Mouse (Mus musculus) MEL (cell line): Measurements from ENCODE around the gene Tpbgl. TPM values are rescaled to one million over a fixed set of nuclear protein-coding genes. Genes with fewer than 3 reads are reported as not detected.

ENCODE experiments used
- DNase-seq: peaks from one replicate; pipeline ENCODE4 v3.0.0; 2011; ENCODE audit warnings: low read depth, low spot score
- H3K27ac ChIP-seq: 2 replicates; pipeline ENCODE4 v1.5.1; 2012; ENCODE audit warnings: low read depth, mild to moderate bottlenecking, control low read depth, low read length, moderate library complexity; ENCODE audit not compliant: control insufficient read depth
- H3K27me3 ChIP-seq, 2 experiments: fragments of 150-350 bp in 1 of 2; sonication (generic) in 1 of 2; 2 replicates each; pipeline ENCODE4 v1.6.1; 2012; ENCODE audit warnings: low read length in 2 of 2, mild to moderate bottlenecking in 2 of 2, improper control_type of control experiment in 1 of 2, moderate library complexity in 1 of 2; ENCODE audit not compliant: insufficient read depth in 2 of 2, control insufficient read depth in 1 of 2
- H3K36me3 ChIP-seq, 2 experiments: 2 replicates each; pipeline ENCODE4 v1.6.1; 2012 to 2014; ENCODE audit warnings: low read length in 2 of 2, improper control_type of control experiment in 1 of 2, inconsistent platforms in 1 of 2, mild to moderate bottlenecking in 1 of 2; ENCODE audit not compliant: insufficient read depth in 2 of 2, control insufficient read depth in 1 of 2
- H3K4me1 ChIP-seq, 2 experiments: fragments of 150-350 bp in 1 of 2; sonication (generic) in 1 of 2; 2 replicates each; pipeline ENCODE4 v1.6.1; 2012; ENCODE audit warnings: low read length in 2 of 2, improper control_type of control experiment in 1 of 2, mild to moderate bottlenecking in 1 of 2; ENCODE audit not compliant: insufficient read depth in 2 of 2, control insufficient read depth in 1 of 2
- H3K4me3 ChIP-seq, 2 experiments: fragments of 150-350 bp in 1 of 2; sonication (generic) in 1 of 2; 2 replicates each; pipeline ENCODE4 v1.5.1; 2012; ENCODE audit warnings: low read depth in 2 of 2, low read length in 2 of 2, mild to moderate bottlenecking in 2 of 2, moderate library complexity in 2 of 2, control low read depth in 1 of 2, improper control_type of control experiment in 1 of 2; ENCODE audit not compliant: control insufficient read depth in 1 of 2, insufficient read depth in 1 of 2
- H3K79me2 ChIP-seq: 2 replicates; pipeline ENCODE4 v1.6.1; 2012; ENCODE audit warnings: mild to moderate bottlenecking, low read length, moderate library complexity; ENCODE audit not compliant: control insufficient read depth, poor library complexity, insufficient read depth
- H3K9ac ChIP-seq: 2 replicates; pipeline ENCODE4 v1.6.1; 2012; ENCODE audit warnings: low read depth, mild to moderate bottlenecking, control low read depth, low read length, moderate library complexity; ENCODE audit not compliant: control insufficient read depth, poor library complexity, severe bottlenecking
- H3K9me3 ChIP-seq: fragments of 150-350 bp; sonication (generic); replicated peaks from 2 replicates; pipeline ENCODE4 v1.6.1; 2012; ENCODE audit warnings: mild to moderate bottlenecking, low read length, improper control_type of control experiment, moderate library complexity; ENCODE audit not compliant: insufficient read depth
- CHD1 ChIP-seq: IDR thresholded peaks from 2 replicates; pipeline ENCODE4 v1.6.1; 2012; ENCODE audit warnings: low read depth, mild to moderate bottlenecking, inconsistent platforms, low read length, improper control_type of control experiment
- CTCF ChIP-seq, 3 experiments: IDR thresholded peaks in 2 of 3; conservative IDR thresholded peaks in 1 of 3; 2 replicates each; pipeline ENCODE4 v1.5.1; 2011 to 2012; ENCODE audit warnings: low read length in 3 of 3, low read depth in 2 of 3, mild to moderate bottlenecking in 2 of 3, improper control_type of control experiment in 1 of 3, inconsistent platforms in 1 of 3, mixed read lengths in 1 of 3, moderate library complexity in 1 of 3; ENCODE audit not compliant: control insufficient read depth in 1 of 3, insufficient read depth in 1 of 3, poor library complexity in 1 of 3, severe bottlenecking in 1 of 3
- E2F4 ChIP-seq: IDR thresholded peaks from 2 replicates; pipeline ENCODE4 v1.6.1; 2011; ENCODE audit warnings: low read depth, low read length, improper control_type of control experiment, borderline replicate concordance
- EP300 ChIP-seq, 2 experiments: IDR thresholded peaks; 2 replicates each; pipeline ENCODE4 v1.6.1; 2011; ENCODE audit warnings: improper control_type of control experiment in 2 of 2, low read length in 2 of 2, low read depth in 1 of 2, mild to moderate bottlenecking in 1 of 2
- GABPA ChIP-seq: IDR thresholded peaks from 2 replicates; pipeline ENCODE4 v1.6.1; 2012; ENCODE audit warnings: low read depth, mild to moderate bottlenecking, inconsistent platforms, low read length, improper control_type of control experiment, moderate library complexity
- GATA1 ChIP-seq: IDR thresholded peaks from 2 replicates; pipeline ENCODE4 v1.6.1; 2011; ENCODE audit warnings: low read depth, low read length, improper control_type of control experiment
- HCFC1 ChIP-seq: IDR thresholded peaks from 2 replicates; pipeline ENCODE4 v1.6.1; 2012; ENCODE audit warnings: low read depth, mild to moderate bottlenecking, inconsistent platforms, low read length, improper control_type of control experiment, moderate library complexity
- JUND ChIP-seq: IDR thresholded peaks from 2 replicates; pipeline ENCODE4 v1.6.1; 2011; ENCODE audit warnings: low read depth, mild to moderate bottlenecking, improper control_type of control experiment, low read length
- MAX ChIP-seq: IDR thresholded peaks from 2 replicates; pipeline ENCODE4 v1.6.1; 2011; ENCODE audit warnings: low read length, improper control_type of control experiment
- MAZ ChIP-seq: IDR thresholded peaks from 2 replicates; pipeline ENCODE4 v1.6.1; 2012; ENCODE audit warnings: low read depth, mild to moderate bottlenecking, inconsistent platforms, low read length, improper control_type of control experiment
- MEF2A ChIP-seq: IDR thresholded peaks from 2 replicates; pipeline ENCODE4 v1.6.1; 2014; ENCODE audit warnings: low read depth, mild to moderate bottlenecking, inconsistent platforms, low read length, improper control_type of control experiment; ENCODE audit not compliant: poor library complexity, insufficient replicate concordance, severe bottlenecking; ENCODE audit errors: extremely low read depth
- MYB ChIP-seq: IDR thresholded peaks from 2 replicates; pipeline ENCODE4 v1.6.1; 2011; ENCODE audit warnings: mild to moderate bottlenecking, low read depth, low read length, improper control_type of control experiment
- MYC ChIP-seq: IDR thresholded peaks from 2 replicates; pipeline ENCODE4 v1.6.1; 2011; ENCODE audit warnings: low read depth, mild to moderate bottlenecking, low read length, improper control_type of control experiment, moderate library complexity
- NRF1 ChIP-seq: IDR thresholded peaks from 2 replicates; pipeline ENCODE4 v1.6.1; 2014; ENCODE audit warnings: low read depth, mild to moderate bottlenecking, inconsistent platforms, low read length, improper control_type of control experiment, moderate library complexity; ENCODE audit not compliant: poor library complexity, insufficient read depth, severe bottlenecking
- POLR2A ChIP-seq, 2 experiments: IDR thresholded peaks; 2 replicates each; pipeline ENCODE4 v1.6.1; 2011 to 2012; ENCODE audit warnings: low read length in 2 of 2, mild to moderate bottlenecking in 2 of 2, control low read depth in 1 of 2, improper control_type of control experiment in 1 of 2, low read depth in 1 of 2, moderate library complexity in 1 of 2; ENCODE audit not compliant: control insufficient read depth in 1 of 2, insufficient read depth in 1 of 2, poor library complexity in 1 of 2
- POLR2AphosphoS2 ChIP-seq: IDR thresholded peaks from 2 replicates; pipeline ENCODE4 v1.6.1; 2011; ENCODE audit warnings: low read length, improper control_type of control experiment
- RAD21 ChIP-seq: IDR thresholded peaks from 2 replicates; pipeline ENCODE4 v1.6.1; 2011; ENCODE audit warnings: mild to moderate bottlenecking, low read depth, low read length, improper control_type of control experiment
- SIN3A ChIP-seq: IDR thresholded peaks from 2 replicates; pipeline ENCODE4 v1.6.1; 2012; ENCODE audit warnings: low read length, improper control_type of control experiment, inconsistent platforms
- SMC3 ChIP-seq: IDR thresholded peaks from 2 replicates; pipeline ENCODE4 v1.6.1; 2011; ENCODE audit warnings: low read depth, low read length, improper control_type of control experiment
- TAL1 ChIP-seq: IDR thresholded peaks from 2 replicates; pipeline ENCODE4 v1.6.1; 2012; ENCODE audit warnings: mild to moderate bottlenecking, inconsistent platforms, low read length, moderate library complexity, mixed read lengths
- TBP ChIP-seq: IDR thresholded peaks from 2 replicates; pipeline ENCODE4 v1.8.0; 2011; ENCODE audit warnings: low read depth, low read length, improper control_type of control experiment
- USF2 ChIP-seq, 2 experiments: IDR thresholded peaks; 2 replicates each; pipeline ENCODE4 v1.6.1; 2011 to 2012; ENCODE audit warnings: improper control_type of control experiment in 2 of 2, low read length in 2 of 2, borderline replicate concordance in 1 of 2, inconsistent platforms in 1 of 2, low read depth in 1 of 2, mild to moderate bottlenecking in 1 of 2; ENCODE audit not compliant: insufficient read depth in 1 of 2
- ZKSCAN1 ChIP-seq: IDR thresholded peaks from 2 replicates; pipeline ENCODE4 v1.6.1; 2012; ENCODE audit warnings: low read depth, mild to moderate bottlenecking, inconsistent platforms, low read length, improper control_type of control experiment, moderate library complexity
- ZMIZ1 ChIP-seq: IDR thresholded peaks from 2 replicates; pipeline ENCODE4 v1.6.1; 2012; ENCODE audit warnings: low read depth, mild to moderate bottlenecking, inconsistent platforms, low read length, improper control_type of control experiment, moderate library complexity
- polyA plus RNA-seq, 2 experiments: library from polyadenylated mRNA; stranded (reverse) in 1 of 2; unstranded in 1 of 2; fragments of >175 nt in 1 of 2; fragments of >200 nt in 1 of 2; gene quantifications; 2 replicates each; pipeline versions ENCODE4 v1.2.1 to v1.2.4; 2012; ENCODE audit warnings: low replicate concordance in 2 of 2, low read depth in 1 of 2; ENCODE audit not compliant: insufficient read length in 2 of 2, insufficient read depth in 1 of 2, missing spikeins in 1 of 2
- total RNA-seq: library from RNA; depleted of rRNA; stranded (reverse); fragments of 300-350 nt; gene quantifications from 2 replicates; pipeline ENCODE4 v1.2.3, GENCODE M21; 2012

Tpbgl gene
- total and polyA plus RNA-seq, 3 experiments: not detected

DNA sequence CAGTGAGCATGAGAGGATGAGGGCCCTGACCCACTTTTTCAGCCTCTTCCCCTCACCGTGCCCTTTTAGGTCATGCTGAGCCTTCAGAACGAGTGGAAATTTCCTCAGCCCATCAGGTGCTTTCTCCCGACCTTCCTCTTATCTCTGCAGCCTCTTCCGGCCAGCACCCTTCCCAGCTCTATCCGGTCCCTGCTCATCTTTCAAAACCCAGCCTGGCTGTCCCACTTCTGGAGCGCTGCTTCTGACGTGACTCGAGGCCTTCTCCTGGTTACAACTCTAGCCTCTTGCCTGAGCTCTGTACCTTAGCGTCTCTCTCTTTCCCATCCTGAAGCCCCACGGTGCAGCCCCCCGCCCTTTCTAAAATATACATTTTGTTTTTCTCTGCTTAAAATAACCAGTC lies 27.3 kb upstream of the Tpbgl start:
- no peak for DNase-seq
- H3K79me2 ChIP-seq: no peaks in the 10 kb centered on the region
- no peak overlapping the region for H3K4me3 ChIP-seq
- no peaks in the 10 kb centered on the region for H3K9me3 ChIP-seq
- no peak overlapping the region for H3K9ac ChIP-seq
- H3K36me3 ChIP-seq: no peaks in the 10 kb centered on the region
- H3K4me1 ChIP-seq: peaks cover 0 to 2% of the 10 kb centered on the region in 2 experiments; a peak in 1 of 4 replicates
- H3K27ac ChIP-seq: no peak overlapping the region
- peaks cover 2 to 5% of the 10 kb centered on the region in 2 experiments for H3K27me3 ChIP-seq
- TF ChIP-seq ZMIZ1: no peak
- no peak for TF ChIP-seq MAZ
- TF ChIP-seq POLR2AphosphoS2: no peak
- TF ChIP-seq HCFC1: no peak
- no peak for TF ChIP-seq MAX
- TF ChIP-seq SIN3A: no peak
- TF ChIP-seq SMC3: no peak
- no peak for TF ChIP-seq TBP
- TF ChIP-seq CTCF (IDR thresholded peaks at IDR 0.05 in 2 of 3, conservative IDR thresholded peaks at IDR 0.05 in 1 of 3; ENCODE audit: control insufficient read depth in 1 of 3, insufficient read depth in 1 of 3, low read depth in 2 of 3, low read length in 3 of 3, poor library complexity in 1 of 3, severe bottlenecking in 1 of 3): no peak

DNA sequence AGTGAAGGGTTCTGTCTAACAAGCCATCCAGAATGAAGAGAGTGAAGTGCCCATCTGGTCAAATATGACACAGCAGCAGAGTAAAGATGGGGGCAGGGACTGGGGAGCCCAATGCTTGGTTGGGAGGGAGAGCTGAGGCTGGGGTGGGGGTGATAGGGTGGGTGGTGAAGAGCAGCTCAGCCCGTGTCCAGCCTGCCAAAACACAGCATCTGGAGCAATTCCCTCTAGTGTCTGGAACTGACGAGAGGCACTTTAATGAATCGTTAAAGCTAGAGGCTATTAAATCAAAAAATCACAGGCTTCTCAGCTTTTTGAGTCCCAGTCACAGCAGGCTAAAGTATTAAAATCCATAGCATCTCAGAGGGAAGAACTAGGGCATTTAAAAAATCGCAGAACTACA lies 22.7 kb upstream of the Tpbgl start:
- Histone ChIP-seq H3K27ac (no peak overlapping the region), H3K9me3 (no peaks in the 10 kb centered on the region), H3K36me3 (no peaks in the 10 kb centered on the region), H3K9ac (no peak overlapping the region), H3K27me3 (peaks cover 2 to 5% of the 10 kb centered on the region in 2 experiments), H3K4me3 (no peak overlapping the region), H3K79me2 (no peaks in the 10 kb centered on the region), H3K4me1 (no peaks in the 10 kb centered on the region)
- no peak for DNase-seq
- no peak for TF ChIP-seq RAD21
- no peak for TF ChIP-seq GABPA
- no peak for TF ChIP-seq SMC3
- no peak for TF ChIP-seq GATA1
- TF ChIP-seq E2F4: no peak
- TF ChIP-seq CHD1: no peak
- no peak for TF ChIP-seq MAX
- TF ChIP-seq MAZ: no peak
- TF ChIP-seq TAL1: no peak
- TF ChIP-seq MYB: no peak
- TF ChIP-seq MEF2A: no peak
- no peak for TF ChIP-seq TBP
- TF ChIP-seq USF2 (IDR thresholded peaks at IDR 0.05; ENCODE audit: borderline replicate concordance in 1 of 2, insufficient read depth in 1 of 2, low read depth in 1 of 2, low read length in 2 of 2): no peak
- no peak for TF ChIP-seq POLR2A (IDR thresholded peaks at IDR 0.05; ENCODE audit: control insufficient read depth in 1 of 2, insufficient read depth in 1 of 2, low read depth in 1 of 2, low read length in 2 of 2, poor library complexity in 1 of 2)
- TF ChIP-seq ZKSCAN1: no peak
- TF ChIP-seq NRF1: no peak
- TF ChIP-seq JUND: no peak
- TF ChIP-seq MYC: no peak
- TF ChIP-seq EP300 (IDR thresholded peaks at IDR 0.05; ENCODE audit: low read depth in 1 of 2, low read length in 2 of 2): no peak
